Mouse (Mus musculus): ENCODE measurements around the gene Fgf22.

GRCm38 (mm10) chr10:79806972-79807371 is 52.1 kb downstream of the Fgf22 start:
- TF ChIP-seq CTCF (IDR thresholded peaks at IDR 0.05) (no peak), EP300 (IDR thresholded peaks at IDR 0.05) (no peak)

All from lung, postnatal 0 days (tissue).